Comparison of ENCODE assay signal across 18 mouse cellular contexts in the genomic region with DNA sequence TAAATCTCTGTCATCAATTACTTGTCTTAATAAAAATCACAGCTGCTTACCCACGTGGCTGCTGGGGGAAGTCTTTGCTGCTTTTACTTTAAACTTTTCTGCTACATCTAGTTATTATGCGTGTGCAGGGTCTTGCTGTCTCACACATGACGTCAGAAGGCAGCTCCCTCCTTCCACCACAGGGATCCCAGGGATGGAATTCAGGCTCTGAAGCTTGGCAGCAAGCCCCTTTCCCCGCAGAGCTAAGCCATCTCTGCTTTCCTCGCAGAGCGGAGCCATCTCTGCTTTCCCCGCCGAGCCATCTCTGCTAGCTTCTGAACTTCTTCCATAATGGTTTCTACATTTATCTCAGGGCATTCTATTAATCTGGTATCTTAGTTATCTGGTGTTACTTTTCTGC.
DNase-seq lines count a peak whose midpoint lies in the region; ATAC-seq and TF ChIP-seq lines count a peak whose summit lies in the region.
"Had no signal": no experiment of that assay in that cellular context is flagged by ENCODE, and none has a peak within 500 bp of the region (broad histone marks: within the 10 kb centered on the region; RNA-seq: fewer than 3 reads in every experiment).

No protein-coding gene starts in this region.

- H3K27ac ChIP-seq in hindbrain, postnatal 0 days = no peak overlapping the region
- no peak overlapping the region for H3K27ac ChIP-seq in hindbrain, embryonic 12.5 days
- H3K27ac ChIP-seq in embryonic facial prominence, embryonic 14.5 days (replicated peaks; ENCODE audit: low read depth, low read length) = peak overlapping the region; percentile 83; the same call in 1 of the 2 replicates

- no peak overlapping the region for H3K4me2 ChIP-seq in hindbrain, postnatal 0 days (ENCODE audit: low read depth, low read length)
- H3K4me2 ChIP-seq in hindbrain, embryonic 12.5 days (replicated peaks) = no peak overlapping the region
- H3K4me2 ChIP-seq in embryonic facial prominence, embryonic 14.5 days (ENCODE audit: low read depth, low read length) = peak overlapping the region; percentile 6; the same call in 1 of the 2 replicates
- H3K4me2 ChIP-seq: heart, embryonic 15.5 days; hindbrain, embryonic 13.5 days; midbrain, embryonic 13.5 days had no signal

- H3K9me3 ChIP-seq in hindbrain, postnatal 0 days (ENCODE audit: low read length) = no peaks in the 10 kb centered on the region
- H3K9me3 ChIP-seq in hindbrain, embryonic 12.5 days (replicated peaks) = 0 out of 2 replicates have a peak, but pooled peaks cover 4% of the 10 kb centered on the region
- peaks cover 5% of the 10 kb centered on the region for H3K9me3 ChIP-seq in embryonic facial prominence, embryonic 14.5 days (ENCODE audit: control insufficient read depth, low read length)
- H3K9me3 ChIP-seq: heart, embryonic 15.5 days had no signal

- no peak for TF ChIP-seq CTCF in hindbrain, postnatal 0 days (IDR thresholded peaks at IDR 0.05; ENCODE audit: low read depth)

- H3K4me3 ChIP-seq in hindbrain, postnatal 0 days (ENCODE audit: low read length) = no peak overlapping the region
- no peak overlapping the region for H3K4me3 ChIP-seq in hindbrain, embryonic 12.5 days
- no peak overlapping the region for H3K4me3 ChIP-seq in embryonic facial prominence, embryonic 14.5 days (ENCODE audit: low read depth, low read length)
- H3K4me3 ChIP-seq: heart, embryonic 15.5 days; hindbrain, embryonic 13.5 days; midbrain, embryonic 13.5 days had no signal

- H3K27me3 ChIP-seq in hindbrain, postnatal 0 days (ENCODE audit: insufficient read depth, low read length) = no peaks in the 10 kb centered on the region
- no peaks in the 10 kb centered on the region for H3K27me3 ChIP-seq in hindbrain, embryonic 12.5 days
- no peaks in the 10 kb centered on the region for H3K27me3 ChIP-seq in embryonic facial prominence, embryonic 14.5 days (replicated peaks; ENCODE audit: control insufficient read depth, insufficient read depth, low read length)
- H3K27me3 ChIP-seq: CH12.LX; heart, embryonic 15.5 days; hindbrain, embryonic 13.5 days; midbrain, embryonic 13.5 days had no signal

- WGBS in hindbrain, postnatal 0 days = 23% methylated on average over 8 of the region's 8 CpGs
- 64% methylated on average over 8 of the region's 8 CpGs for WGBS in hindbrain, embryonic 12.5 days
- WGBS in embryonic facial prominence, embryonic 14.5 days = 38% methylated on average over 8 of the region's 8 CpGs

- peaks cover 11% of the 10 kb centered on the region; the same call in 1 of the 2 replicates for H3K4me1 ChIP-seq in hindbrain, postnatal 0 days (ENCODE audit: insufficient read depth, low read length)
- H3K4me1 ChIP-seq in hindbrain, embryonic 12.5 days = peaks cover 37% of the 10 kb centered on the region
- H3K4me1 ChIP-seq in embryonic facial prominence, embryonic 14.5 days (ENCODE audit: control insufficient read depth, insufficient read depth, low read length) = peaks cover 43% of the 10 kb centered on the region

- H3K9ac ChIP-seq in hindbrain, postnatal 0 days (replicated peaks; ENCODE audit: low read length) = no peak overlapping the region
- H3K9ac ChIP-seq in hindbrain, embryonic 12.5 days = no peak overlapping the region
- H3K9ac ChIP-seq in embryonic facial prominence, embryonic 14.5 days (ENCODE audit: low read depth, low read length) = 0 out of 2 replicates have a peak overlapping the region, but pooled peaks have one; percentile 6
- H3K9ac ChIP-seq: heart, embryonic 15.5 days; hindbrain, embryonic 13.5 days; midbrain, embryonic 13.5 days had no signal

- no peaks in the 10 kb centered on the region for H3K36me3 ChIP-seq in hindbrain, postnatal 0 days (ENCODE audit: insufficient read depth, low read length)
- H3K36me3 ChIP-seq in hindbrain, embryonic 12.5 days = peaks cover 5% of the 10 kb centered on the region; the same call in 1 of the 2 replicates
- H3K36me3 ChIP-seq in embryonic facial prominence, embryonic 14.5 days (ENCODE audit: control insufficient read depth, insufficient read depth, low read length) = peaks cover 5% of the 10 kb centered on the region; the same call in 1 of the 2 replicates
- H3K36me3 ChIP-seq: heart, embryonic 15.5 days; hindbrain, embryonic 13.5 days had no signal

- DNase-seq in cerebellum, adult 11-12 months = peak; percentile 31
- DNase-seq in hindbrain, postnatal 0 days (ENCODE audit: low spot score) = peak; percentile 53
- peak; percentile 38 for DNase-seq in cerebellum, adult 18-20 months
- peak; percentile 61 for DNase-seq in embryonic facial prominence, embryonic 14.5 days (ENCODE audit: low spot score)
- DNase-seq in embryo, embryonic 11 days = no peak
- DNase-seq in retina, embryonic 14.5 days (ENCODE audit: low spot score) = no peak
- DNase-seq: heart, adult 11 months; kidney, postnatal 25 days; lung, postnatal 4 days; right cerebral cortex, postnatal 14 days; thymus, postnatal 36 days had no signal

- no peak for ATAC-seq in cerebellum, adult (ENCODE audit: insufficient number of reproducible peaks, low FRiP score, low TSS enrichment)
- ATAC-seq in hindbrain, postnatal 0 days = no peak
- no peak for ATAC-seq in hindbrain, embryonic 12.5 days (ENCODE audit: low FRiP score)
- ATAC-seq in embryonic facial prominence, embryonic 14.5 days (ENCODE audit: low read depth) = no peak
- ATAC-seq: intestine, embryonic 16.5 days; midbrain, embryonic 13.5 days had no signal

Comparison
In these comparisons a context has a peak if more than half of its experiments do, and no peak if none do; other contexts are left out.
1. DNase-seq: peak in cerebellum, adult 11-12 months (single experiment), hindbrain, postnatal 0 days (single experiment), cerebellum, adult 18-20 months (2 of 2) and embryonic facial prominence, embryonic 14.5 days (single experiment); none in embryo, embryonic 11 days (single experiment) and retina, embryonic 14.5 days (single experiment).